Mouse (Mus musculus) pancreas, adult 10 weeks (tissue): ENCODE results near the gene Cenpw. TPM values are rescaled to one million over a fixed set of nuclear protein-coding genes. Genes with fewer than 3 reads are reported as not detected.

Source experiments
- polyA plus RNA-seq: library from polyadenylated mRNA; stranded (reverse); fragments of 350-450 nt; fragmentation: Illumina TruSeq; extraction: RNeasy Lipid Tissue Mini Kit (QIAGEN cat#74804); gene quantifications from one replicate; pipeline ENCODE4 v1.2.3, GENCODE M21; 2015; ENCODE audit warnings: low read depth, low replicate concordance; ENCODE audit not compliant: insufficient read depth

Gene Cenpw
- polyA plus RNA-seq = not detected

GRCm38 (mm10) chr10:30199916-30200826, at the start of gene Cenpw:
Gene Cenpw, minus strand, starts transcription at chr10:30200560.

